Mouse (Mus musculus) kidney, adult 2 months (tissue): Measurements from ENCODE around the gene Sgpp2.

Experiments
- CTCF ChIP-seq: fragments of 200-500 bp; conservative IDR thresholded peaks from 2 replicates; pipeline ENCODE4 v1.5.1; 2011; ENCODE audit warnings: low read depth, mild to moderate bottlenecking, control low read depth, low read length, moderate library complexity, mixed read lengths; ENCODE audit not compliant: insufficient read depth, insufficient read length
- POLR2A ChIP-seq: fragments of 200-500 bp; IDR thresholded peaks from one replicate; pipeline ENCODE4 v1.6.1; 2011; ENCODE audit warnings: low read depth, low read length, control low read depth

GRCm38 (mm10) chr1:78272915-78273314 is 37.2 kb upstream of the Sgpp2 start:
- no peak for TF ChIP-seq CTCF
- no peak for TF ChIP-seq POLR2A
